Mouse (Mus musculus): ENCODE data around the gene Tmem127. TPM values are rescaled to one million over a fixed set of nuclear protein-coding genes. Genes with fewer than 3 reads are reported as not detected.
"Not testable (repeated sequence)": the region's sequence is repeated elsewhere in the genome, so short reads cannot be mapped to it uniquely, and the experiment has no call there.

Gene Tmem127
- polyA plus RNA-seq (2015; fragmentation: Nextera tagmentation; extraction: Ambion mirVana) = 55.2 and 57.2 TPM in 2 replicates

DNA sequence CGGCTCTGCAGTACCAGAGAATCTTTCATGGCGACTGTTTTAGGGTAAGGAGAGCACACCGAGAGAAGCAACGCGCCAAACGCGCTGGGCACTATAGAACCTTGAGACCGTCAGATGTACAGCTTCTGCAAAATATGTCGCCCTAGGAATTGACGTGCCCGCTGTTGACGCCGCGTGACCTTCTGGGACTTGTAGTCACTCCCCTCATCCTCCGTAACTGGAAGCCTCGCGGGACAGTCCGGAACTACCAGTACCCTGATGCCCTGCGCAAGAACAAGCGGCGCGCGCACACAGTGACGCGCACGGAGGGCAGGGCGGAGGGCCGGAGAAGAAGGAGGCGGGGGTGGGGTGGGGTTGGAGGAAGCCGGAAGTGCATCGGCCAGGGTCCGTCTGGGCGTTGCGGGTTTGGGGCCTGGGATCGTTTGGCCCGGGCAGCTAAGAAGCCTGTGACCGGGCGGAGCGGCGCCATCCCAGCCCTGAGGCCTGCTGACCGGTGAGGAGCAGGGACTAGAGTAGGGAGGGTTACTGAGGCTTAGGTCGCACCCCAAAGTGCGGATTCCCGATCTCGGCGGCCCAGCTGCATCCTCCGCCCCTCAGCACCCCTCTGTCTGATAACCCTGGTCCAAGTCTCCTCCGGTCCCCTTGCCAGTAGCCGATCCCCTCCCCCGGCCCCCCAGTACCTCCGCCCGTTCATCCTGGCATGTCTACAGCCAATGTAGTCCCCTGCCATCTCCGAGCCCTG lies at the start of gene Tmem127, which contains the start of gene Ciao1:
TSS of gene Tmem127 (plus strand) at position 317 of the 742 bp plus-strand sequence.
TSS of gene Ciao1 (minus strand) at position 225 of the 742 bp plus-strand sequence.
- H3K9me3 ChIP-seq = no peaks in the 10 kb centered on the region
- 0% methylated on average over 52 of the region's 53 CpGs for WGBS
- peak within 1 kb of the TSS; percentile 95 for H3K9ac ChIP-seq
- peak within 1 kb of the TSS; percentile 89 for H3K27ac ChIP-seq
- H3K36me3 ChIP-seq (replicated peaks) = peaks cover 20% of the 10 kb centered on the region; the same call in 1 of the 2 replicates
- H3K27me3 ChIP-seq (replicated peaks) = no peaks in the 10 kb centered on the region
- peak; percentile 98 for ATAC-seq (replicated peaks)
- H3K4me3 ChIP-seq = peak within 1 kb of the TSS; percentile 98
- H3K4me1 ChIP-seq = peaks cover 36% of the 10 kb centered on the region
- peak within 1 kb of the TSS; percentile 94 for H3K4me2 ChIP-seq

DNA sequence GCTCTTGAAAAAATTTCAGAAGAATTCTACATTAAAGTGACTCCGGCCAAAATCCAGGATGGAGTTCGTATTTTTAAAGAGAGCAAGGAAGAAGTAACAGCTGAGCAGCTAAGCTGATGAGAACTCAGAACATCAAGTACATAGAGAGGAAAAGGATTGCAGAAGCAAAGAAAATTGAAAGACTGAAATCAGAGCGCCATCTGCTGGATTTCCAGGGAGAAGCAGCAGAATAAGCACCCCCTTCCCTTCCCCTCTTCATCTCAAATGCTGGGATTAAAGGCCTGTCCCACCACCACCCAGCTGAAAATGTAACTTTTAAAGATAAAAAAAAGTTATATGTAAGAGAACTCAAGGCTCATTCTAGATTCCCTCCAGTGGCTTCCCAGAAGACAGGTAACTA lies 42.8 kb upstream of the Tmem127 start:
- H3K4me1 ChIP-seq = peaks cover 15% of the 10 kb centered on the region
- no peak overlapping the region for H3K9ac ChIP-seq
- WGBS = 34% methylated on average over 3 of the region's 3 CpGs
- H3K27ac ChIP-seq = no peak overlapping the region
- H3K4me2 ChIP-seq = no peak overlapping the region
- no peaks in the 10 kb centered on the region for H3K9me3 ChIP-seq
- H3K27me3 ChIP-seq (replicated peaks) = no peaks in the 10 kb centered on the region
- H3K4me3 ChIP-seq = no peak overlapping the region
- H3K36me3 ChIP-seq (replicated peaks) = no peaks in the 10 kb centered on the region
- no peak for ATAC-seq (replicated peaks)

DNA sequence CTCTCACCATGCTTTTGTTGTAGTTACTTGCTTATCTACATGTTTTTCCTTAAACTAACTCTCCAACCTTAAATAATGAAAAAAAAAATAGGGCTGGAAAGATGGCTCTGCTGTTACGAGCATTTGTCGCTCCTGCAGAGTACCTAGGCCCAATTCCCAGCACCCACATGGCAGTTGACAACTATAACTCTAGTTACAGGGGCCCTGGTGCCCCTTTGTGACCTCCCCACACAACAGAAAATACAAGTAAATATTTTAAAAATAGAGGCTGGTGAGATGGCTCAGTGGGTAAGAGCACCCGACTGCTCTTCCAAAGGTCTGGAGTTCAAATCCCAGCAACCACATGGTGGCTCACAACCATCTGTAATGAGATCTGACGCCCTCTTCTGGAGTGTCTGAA lies 41.8 kb upstream of the Tmem127 start:
- not testable (repeated sequence) for H3K27me3 ChIP-seq (replicated peaks); H3K4me3 ChIP-seq; H3K36me3 ChIP-seq (replicated peaks); ATAC-seq (replicated peaks); H3K9ac ChIP-seq; H3K27ac ChIP-seq; H3K4me2 ChIP-seq; H3K9me3 ChIP-seq
- H3K4me1 ChIP-seq = peaks cover 17% of the 10 kb centered on the region
- 94% methylated on average over 4 of the region's 4 CpGs for WGBS

DNA sequence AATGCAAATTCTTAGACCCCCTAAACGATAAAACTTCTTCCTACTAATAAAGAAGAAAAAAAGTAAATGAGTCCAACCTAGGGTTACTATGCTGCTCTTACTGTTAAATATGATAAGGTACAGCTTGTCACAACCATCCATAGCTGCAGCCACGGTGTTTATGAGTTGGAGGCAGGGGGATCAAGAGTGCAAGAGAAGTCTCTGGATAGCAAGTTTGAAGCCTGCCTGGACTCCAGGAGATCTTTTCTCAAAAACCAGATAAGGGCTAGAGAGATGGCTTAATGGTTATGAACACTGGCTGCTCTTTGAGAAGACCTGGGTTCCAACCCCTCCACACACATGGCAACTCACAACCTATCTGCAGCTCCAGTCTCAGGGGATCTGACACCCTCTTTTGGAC lies 40.8 kb upstream of the Tmem127 start:
- ATAC-seq (replicated peaks) = no peak
- no peak overlapping the region for H3K4me2 ChIP-seq
- H3K27ac ChIP-seq = no peak overlapping the region
- H3K4me1 ChIP-seq = peaks cover 17% of the 10 kb centered on the region
- 92% methylated on average over 2 of the region's 2 CpGs for WGBS
- H3K27me3 ChIP-seq (replicated peaks) = no peaks in the 10 kb centered on the region
- no peaks in the 10 kb centered on the region for H3K9me3 ChIP-seq
- H3K9ac ChIP-seq = no peak overlapping the region
- peaks cover 15% of the 10 kb centered on the region for H3K36me3 ChIP-seq (replicated peaks)
- no peak overlapping the region for H3K4me3 ChIP-seq

DNA sequence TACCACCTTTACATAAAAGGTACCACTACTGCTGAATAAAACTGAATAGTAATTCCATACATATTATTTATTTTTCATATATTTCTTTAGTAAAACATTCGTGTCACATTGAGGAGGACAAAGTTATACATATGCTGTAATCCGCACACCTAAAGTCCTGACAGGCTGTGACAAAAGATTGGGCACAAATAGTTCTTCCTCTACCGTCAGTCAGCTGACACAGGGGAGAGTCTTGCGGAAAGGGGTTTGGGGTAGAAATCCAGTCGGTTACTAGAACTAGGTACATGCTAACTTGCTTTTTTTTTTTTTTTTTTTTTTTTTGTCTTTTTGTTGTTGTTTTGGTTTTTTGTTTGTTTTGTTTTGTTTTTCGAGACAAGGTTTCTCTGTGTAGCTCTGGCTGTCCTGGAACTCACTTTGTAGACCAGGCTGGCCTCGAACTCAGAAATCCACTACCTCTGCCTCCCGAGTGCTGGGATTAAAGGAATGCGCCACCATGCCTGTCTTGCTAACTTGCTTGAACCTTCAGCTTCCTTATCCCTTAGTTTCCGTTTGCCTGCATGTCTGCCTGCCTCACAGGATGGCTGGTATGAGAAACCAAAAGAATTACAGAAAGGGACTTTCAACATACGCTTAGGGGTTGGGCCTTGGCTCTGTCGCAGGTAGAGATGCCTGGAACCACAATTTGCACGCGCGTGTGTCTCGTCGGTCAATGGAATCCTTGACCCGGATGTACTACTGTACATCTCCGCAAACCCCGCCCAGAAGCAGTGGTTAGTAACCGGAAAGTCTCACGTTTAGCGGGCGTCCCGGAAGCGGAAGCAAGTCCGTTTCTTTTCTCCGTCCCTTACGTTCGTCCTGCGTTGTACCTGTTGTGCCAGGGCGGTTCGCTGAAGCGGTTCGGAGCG lies 39.9 kb upstream of the Tmem127 start, which contains the start of the genes 1810024B03Rik and Snrnp200:
TSS of gene 1810024B03Rik (minus strand) at position 734 of the 905 bp plus-strand sequence.
TSS of gene Snrnp200 (plus strand) at position 840 of the 905 bp plus-strand sequence.
- no peaks in the 10 kb centered on the region for H3K9me3 ChIP-seq
- peak within 1 kb of the TSS; percentile 80 for H3K4me3 ChIP-seq
- H3K9ac ChIP-seq = peak within 1 kb of the TSS; percentile 68
- H3K4me2 ChIP-seq = peak within 1 kb of the TSS; percentile 83
- peak within 1 kb of the TSS; percentile 80 for H3K27ac ChIP-seq
- peaks cover 17% of the 10 kb centered on the region for H3K4me1 ChIP-seq
- H3K36me3 ChIP-seq (replicated peaks) = peaks cover 24% of the 10 kb centered on the region
- peak; percentile 99 for ATAC-seq (replicated peaks)
- H3K27me3 ChIP-seq (replicated peaks) = no peaks in the 10 kb centered on the region
- WGBS = 11% methylated on average over 36 of the region's 36 CpGs

DNA sequence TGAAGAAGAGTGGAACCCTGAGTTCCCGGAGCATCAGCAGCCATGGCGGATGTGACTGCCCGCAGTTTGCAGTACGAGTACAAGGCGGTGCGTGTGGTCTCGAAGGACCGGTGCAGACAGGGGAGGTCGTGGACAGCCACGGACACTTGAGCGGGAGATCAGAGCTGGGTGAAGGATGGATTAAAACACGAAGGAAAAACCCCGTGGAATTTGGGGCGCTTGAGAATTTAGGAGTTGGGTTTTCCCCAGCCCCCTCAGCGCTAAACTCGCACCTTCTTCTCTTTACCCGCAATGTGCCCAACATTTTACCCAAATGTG lies 39.3 kb upstream of the Tmem127 start:
- Histone ChIP-seq H3K4me1 (peaks cover 17% of the 10 kb centered on the region), H3K36me3 (replicated peaks) (peaks cover 29% of the 10 kb centered on the region), H3K4me3 (peak overlapping the region; percentile 80), H3K27me3 (replicated peaks) (no peaks in the 10 kb centered on the region), H3K9me3 (no peaks in the 10 kb centered on the region), H3K27ac (peak overlapping the region; percentile 80), H3K9ac (peak overlapping the region; percentile 68), H3K4me2 (peak overlapping the region; percentile 83)
- 0 out of 2 replicates have a peak, but pooled peaks have one; percentile 24 for ATAC-seq (replicated peaks)
- under 1% methylated on average over 17 of the region's 17 CpGs for WGBS

DNA sequence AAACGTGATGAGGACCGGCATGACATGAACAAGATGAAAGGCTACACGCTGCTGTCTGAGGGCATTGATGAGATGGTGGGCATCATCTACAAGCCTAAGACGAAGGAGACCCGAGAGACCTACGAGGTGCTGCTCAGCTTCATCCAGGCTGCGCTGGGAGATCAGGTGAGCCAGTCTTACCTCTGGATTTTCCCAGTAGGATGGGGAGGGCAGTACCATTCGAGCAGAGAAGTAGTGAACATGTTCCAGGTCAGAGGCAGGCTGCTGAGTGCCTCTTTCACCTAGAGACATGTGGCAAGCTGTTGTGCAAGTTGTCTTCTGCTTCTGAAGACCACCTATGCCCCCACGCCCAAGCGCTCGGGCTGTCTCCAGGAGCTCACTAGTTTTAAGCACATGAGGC lies 37.0 kb upstream of the Tmem127 start:
- ATAC-seq (replicated peaks) = no peak
- WGBS = 96% methylated on average over 11 of the region's 11 CpGs
- H3K36me3 ChIP-seq (replicated peaks) = peaks cover 40% of the 10 kb centered on the region

DNA sequence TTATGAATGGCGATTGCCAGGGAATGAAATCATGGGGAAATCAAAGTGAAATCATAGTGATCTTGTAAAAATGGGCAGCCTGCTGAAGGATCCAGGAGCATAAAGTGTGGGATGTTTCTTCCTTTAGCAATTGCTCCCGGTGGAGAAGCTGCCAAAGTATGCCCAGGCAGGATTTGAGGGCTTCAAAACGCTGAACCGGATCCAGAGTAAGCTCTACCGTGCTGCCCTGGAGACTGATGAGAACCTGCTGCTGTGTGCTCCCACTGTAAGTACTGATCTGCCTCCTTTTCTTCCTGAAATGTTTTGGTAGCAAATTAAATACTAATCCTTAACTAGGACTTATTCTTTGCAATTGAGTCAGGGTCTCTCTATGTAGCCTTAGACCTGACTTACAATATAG lies 30.0 kb upstream of the Tmem127 start:
- H3K9me3 ChIP-seq = no peaks in the 10 kb centered on the region

More for the DNA sequence above, 37.0 kb upstream of the Tmem127 start:
- H3K9me3 ChIP-seq = no peaks in the 10 kb centered on the region
- no peak overlapping the region for H3K4me2 ChIP-seq
- no peak overlapping the region for H3K27ac ChIP-seq
- no peaks in the 10 kb centered on the region for H3K27me3 ChIP-seq (replicated peaks)
- H3K9ac ChIP-seq = no peak overlapping the region
- peaks cover 17% of the 10 kb centered on the region for H3K4me1 ChIP-seq
- H3K4me3 ChIP-seq = no peak overlapping the region

DNA sequence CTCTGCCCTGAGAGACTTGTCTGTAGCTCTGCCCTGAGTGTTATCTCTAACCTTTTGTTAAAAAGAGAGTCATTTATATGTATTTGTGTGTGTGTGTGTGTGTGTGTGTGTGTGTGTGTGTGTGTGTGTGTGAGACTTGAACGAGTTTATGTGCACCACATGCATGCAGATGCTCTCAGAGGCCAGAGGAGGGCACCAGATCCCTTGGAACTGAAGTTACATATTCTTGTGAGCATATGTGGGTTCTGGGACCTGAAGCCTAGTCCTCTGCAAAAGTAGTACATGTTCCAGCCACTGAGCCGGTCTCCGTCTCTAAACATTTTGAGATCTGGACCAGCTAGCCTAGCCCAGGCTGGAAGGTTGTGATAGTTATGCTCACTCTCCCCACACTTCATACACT lies 22.4 kb upstream of the Tmem127 start:
- no peaks in the 10 kb centered on the region for H3K4me1 ChIP-seq
- H3K36me3 ChIP-seq (replicated peaks) = peaks cover 91% of the 10 kb centered on the region
- no peak overlapping the region for H3K27ac ChIP-seq
- no peak for ATAC-seq (replicated peaks)
- H3K4me2 ChIP-seq = no peak overlapping the region
- H3K9me3 ChIP-seq = no peaks in the 10 kb centered on the region
- no peak overlapping the region for H3K4me3 ChIP-seq
- no peaks in the 10 kb centered on the region for H3K27me3 ChIP-seq (replicated peaks)
- 96% methylated on average over 3 of the region's 3 CpGs for WGBS
- no peak overlapping the region for H3K9ac ChIP-seq

More for the DNA sequence above, 30.0 kb upstream of the Tmem127 start:
- 98% methylated on average over 5 of the region's 5 CpGs for WGBS
- H3K27ac ChIP-seq = no peak overlapping the region
- no peaks in the 10 kb centered on the region for H3K27me3 ChIP-seq (replicated peaks)
- no peak for ATAC-seq (replicated peaks)
- no peak overlapping the region for H3K4me2 ChIP-seq
- H3K4me1 ChIP-seq = no peaks in the 10 kb centered on the region
- no peak overlapping the region for H3K9ac ChIP-seq
- no peak overlapping the region for H3K4me3 ChIP-seq
- peaks cover 78% of the 10 kb centered on the region for H3K36me3 ChIP-seq (replicated peaks)

DNA sequence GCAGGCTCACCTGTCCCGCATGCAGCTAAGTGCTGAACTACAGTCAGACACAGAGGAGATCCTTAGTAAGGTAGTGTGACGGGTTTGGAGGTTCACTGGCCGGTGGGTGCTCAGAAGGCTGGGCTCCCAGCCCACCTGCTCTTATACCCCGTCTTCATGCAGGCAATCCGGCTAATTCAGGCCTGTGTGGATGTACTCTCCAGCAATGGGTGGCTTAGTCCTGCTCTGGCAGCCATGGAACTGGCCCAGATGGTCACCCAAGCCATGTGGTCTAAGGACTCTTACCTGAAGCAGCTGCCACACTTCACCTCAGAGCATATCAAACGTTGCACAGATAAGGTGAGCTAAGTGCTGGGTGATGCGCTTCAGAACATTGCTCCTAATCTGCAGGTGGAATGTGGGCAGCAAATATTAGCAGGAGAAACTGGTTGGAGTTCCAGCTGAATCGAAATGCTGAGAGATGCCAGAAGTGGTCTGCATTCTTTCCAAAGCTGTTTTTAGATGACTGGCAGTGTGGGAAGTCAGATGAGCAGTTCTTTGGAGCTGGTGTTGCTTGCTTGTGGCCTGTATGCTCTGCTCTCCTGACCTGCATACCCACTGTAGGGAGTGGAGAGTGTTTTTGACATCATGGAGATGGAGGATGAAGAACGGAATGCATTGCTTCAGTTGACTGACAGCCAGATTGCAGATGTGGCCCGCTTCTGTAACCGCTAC lies 9.7 kb upstream of the Tmem127 start:
- Histone ChIP-seq H3K4me2 (no peak overlapping the region), H3K4me1 (no peaks in the 10 kb centered on the region), H3K36me3 (replicated peaks) (peaks cover 82% of the 10 kb centered on the region), H3K9ac (no peak overlapping the region), H3K4me3 (no peak overlapping the region), H3K27me3 (replicated peaks) (no peaks in the 10 kb centered on the region), H3K27ac (no peak overlapping the region), H3K9me3 (no peaks in the 10 kb centered on the region)
- ATAC-seq (replicated peaks) = no peak
- 95% methylated on average over 11 of the region's 11 CpGs for WGBS

DNA sequence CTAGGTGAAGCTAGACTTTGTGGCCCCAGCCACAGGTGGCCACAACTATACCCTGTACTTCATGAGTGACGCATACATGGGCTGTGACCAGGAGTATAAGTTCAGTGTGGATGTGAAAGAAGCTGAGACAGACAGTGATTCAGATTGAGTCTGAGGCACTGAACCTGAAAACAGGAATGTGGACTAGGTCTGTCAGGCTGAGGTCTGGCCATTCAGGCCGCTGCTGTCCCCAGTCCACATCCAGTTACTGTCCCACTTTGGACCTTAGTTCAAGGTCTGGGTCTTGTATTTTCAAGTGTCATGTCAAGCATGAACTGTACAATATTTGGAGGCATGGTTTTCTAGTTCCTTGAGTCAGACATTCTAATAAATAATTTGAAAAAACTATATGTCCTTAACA lies 7.6 kb upstream of the Tmem127 start:
- H3K4me2 ChIP-seq = no peak overlapping the region
- H3K36me3 ChIP-seq (replicated peaks) = peaks cover 79% of the 10 kb centered on the region
- no peak overlapping the region for H3K9ac ChIP-seq
- H3K4me1 ChIP-seq = no peaks in the 10 kb centered on the region
- H3K4me3 ChIP-seq = no peak overlapping the region
- WGBS = 100% methylated on average over 2 of the region's 2 CpGs
- no peak overlapping the region for H3K27ac ChIP-seq
- no peaks in the 10 kb centered on the region for H3K9me3 ChIP-seq
- no peaks in the 10 kb centered on the region for H3K27me3 ChIP-seq (replicated peaks)
- ATAC-seq (replicated peaks) = no peak
